Mouse (Mus musculus) megakaryocyte, embryonic 14.5 days (primary cell): Measurements from ENCODE around the gene Capn10.

ENCODE experiments used
- FLI1 ChIP-seq: IDR thresholded peaks from 2 replicates; pipeline ENCODE4 v1.6.1; 2012; ENCODE audit warnings: low read length, inconsistent platforms, mixed read lengths
- GATA1 ChIP-seq: IDR thresholded peaks from 3 replicates; pipeline ENCODE4 v1.6.1; 2012; ENCODE audit warnings: mixed read lengths, low read length, inconsistent platforms, borderline replicate concordance

GRCm38 (mm10) chr1:92992880-92993279 is 58.7 kb downstream of the Capn10 start:
- TF ChIP-seq GATA1 (no peak), FLI1 (no peak)
